Mouse (Mus musculus) embryonic stem cell, embryonic (primary cell): ENCODE data around the gene Ttll3.

ENCODE experiments used
- CTCF ChIA-PET, 4 experiments: fragments of 300-600 bp in 2 of 4; fragments of 350-600 bp in 2 of 4; sonication (Branson Sonifier 250); formaldehyde crosslinking; loops; one replicate each; lab custom pipeline; 2022; ENCODE audit warnings: inconsistent platforms in 2 of 4; lab: Charles Lee
- POLR2A ChIA-PET, 4 experiments: fragments of 300-600 bp in 2 of 4; fragments of 350-600 bp in 2 of 4; sonication (Branson Sonifier 250); formaldehyde crosslinking; loops; one replicate each; lab custom pipeline; 2022; ENCODE audit warnings: antibody characterized with exemption in 4 of 4, inconsistent platforms in 1 of 4; lab: Charles Lee

Ttll3 gene

GRCm38 (mm10) chr6:113394811-113395210, 5.8 kb downstream of the Ttll3 start:
- ChIA-PET CTCF (interaction anchor here (0.6 to 1.9 kb wide), 5 partner anchors 10 to 1044 kb away, joined by 3 to 6 read pairs (median 4); no protein-coding TSS in a partner anchor), POLR2A (interaction anchor here in 2 of 4 experiments (1.0 to 12.1 kb wide), 11 partner anchors 10 to 113 kb away, joined by 3 to 114 read pairs (median 4); partner anchors contain the start of genes Arpc4 (in 1 of the 2), Cpne9 (in 1 of the 2) and Ogg1 (in 1 of the 2))

- ChIA-PET POLR2A (interaction anchor here in 2 of 4 experiments (0.8 to 12.1 kb wide), 11 partner anchors 10 to 114 kb away, joined by 3 to 114 read pairs (median 4); partner anchors contain the start of genes Arpc4 (in 1 of the 2), Cpne9 (in 1 of the 2), Il17rc (in 1 of the 2) and Ogg1 (in 1 of the 2)), CTCF (interaction anchor here in 3 of 4 experiments (0.6 to 1.9 kb wide), 7 partner anchors 11 to 205 kb away, joined by 3 to 6 read pairs (median 4); partner anchors contain the start of gene Fancd2os (in 1 of the 3))
These were observed 6.4 kb downstream of the Ttll3 start for GRCm38 (mm10) chr6:113395501-113395900.

- CTCF ChIA-PET = interaction anchor here in 3 of 4 experiments (0.6 to 1.8 kb wide), 5 partner anchors 11 to 204 kb away, joined by 3 to 5 read pairs (median 4); partner anchors contain the start of gene Fancd2os (in 1 of the 3)
- POLR2A ChIA-PET = interaction anchor here in 2 of 4 experiments (0.7 to 12.1 kb wide), 11 partner anchors 9 to 105 kb away, joined by 3 to 114 read pairs (median 4); partner anchors contain the start of genes Arpc4 (in 1 of the 2) and Il17rc (in 1 of the 2)
These were observed 7.4 kb downstream of the Ttll3 start for GRCm38 (mm10) chr6:113396270-113397030.

- ChIA-PET CTCF (interaction anchor here in 2 of 4 experiments (0.7 to 1.0 kb wide), 2 partner anchors 16 to 92 kb away, joined by 3 to 4 read pairs; no protein-coding TSS in a partner anchor), POLR2A (interaction anchor here in 3 of 4 experiments (0.7 to 11.7 kb wide), 7 partner anchors 9 to 568 kb away, joined by 3 to 114 read pairs (median 5); partner anchors contain the start of genes Emc3 (in 1 of the 3), Fancd2 (in 1 of the 3) and Ttll3 (in 1 of the 3))
These were observed 13.0 kb downstream of the Ttll3 start for GRCm38 (mm10) chr6:113402094-113402493.

- ChIA-PET POLR2A (interaction anchor here in 3 of 4 experiments (0.5 to 11.7 kb wide), 16 partner anchors 8 to 99 kb away, joined by 3 to 114 read pairs (median 3); partner anchors contain the start of genes Rpusd3 (in 2 of the 3), Ogg1 (in 1 of the 3) and Ttll3 (in 1 of the 3)), CTCF (interaction anchor here in 3 of 4 experiments (0.6 to 2.2 kb wide), 7 partner anchors 15 to 573 kb away, joined by 3 to 8 read pairs (median 6); partner anchors contain the start of gene Rpusd3 (in 1 of the 3))
These were observed 15.8 kb downstream of the Ttll3 start for GRCm38 (mm10) chr6:113404649-113405448.

GRCm38 (mm10) chr6:113405483-113405882, 16.4 kb downstream of the Ttll3 start:
- CTCF ChIA-PET = interaction anchor here (0.6 to 2.2 kb wide), 9 partner anchors 11 to 572 kb away, joined by 3 to 8 read pairs (median 4); partner anchors contain the start of gene Rpusd3 (in 1 of the 4)
- POLR2A ChIA-PET = interaction anchor here in 3 of 4 experiments (0.5 to 11.7 kb wide), 12 partner anchors 8 to 38 kb away, joined by 3 to 114 read pairs (median 4); partner anchors contain the start of genes Rpusd3 (in 2 of the 3) and Ttll3 (in 1 of the 3)

GRCm38 (mm10) chr6:113406683-113407082, 17.6 kb downstream of the Ttll3 start:
- ChIA-PET POLR2A (interaction anchor here in 3 of 4 experiments (1.0 to 11.7 kb wide), 11 partner anchors 10 to 80 kb away, joined by 3 to 114 read pairs (median 4); partner anchors contain the start of genes Rpusd3 (in 2 of the 3), Jagn1 (in 1 of the 3), Ogg1 (in 1 of the 3) and Ttll3 (in 1 of the 3)), CTCF (interaction anchor here (0.5 to 2.2 kb wide), 17 partner anchors 12 to 684 kb away, joined by 3 to 12 read pairs (median 4); partner anchors contain the start of genes Cidec (in 1 of the 4), Fancd2os (in 1 of the 4), Rpusd3 (in 1 of the 4) and Ttll3 (in 1 of the 4))

- CTCF ChIA-PET = no interaction called here
- POLR2A ChIA-PET = interaction anchor here in 2 of 4 experiments (0.9 to 11.7 kb wide), 10 partner anchors 8 to 104 kb away, joined by 3 to 114 read pairs (median 5); partner anchors contain the start of genes Jagn1 (in 1 of the 2), Prrt3 (in 1 of the 2), Rpusd3 (in 1 of the 2) and Ttll3 (in 1 of the 2)
These were observed 20.9 kb downstream of the Ttll3 start for GRCm38 (mm10) chr6:113410001-113410400.

GRCm38 (mm10) chr6:113416416-113416815, 27.4 kb downstream of the Ttll3 start:
- POLR2A ChIA-PET = interaction anchor here in 3 of 4 experiments (0.6 to 1.4 kb wide), 4 partner anchors 9 to 222 kb away, joined by 3 to 4 read pairs (median 4); partner anchors contain the start of gene Irak2 (in 1 of the 3)

GRCm38 (mm10) chr6:113418441-113419198, 29.6 kb downstream of the Ttll3 start:
- POLR2A ChIA-PET = interaction anchor here in 3 of 4 experiments (0.6 to 3.4 kb wide), 31 partner anchors 9 to 600 kb away, joined by 3 to 24 read pairs (median 4); partner anchors contain the start of genes Jagn1 (in 2 of the 3), Brpf1 (in 1 of the 3), Cpne9 (in 1 of the 3) and Emc3 (in 1 of the 3)
- CTCF ChIA-PET = interaction anchor here (0.6 to 2.5 kb wide), 6 partner anchors 9 to 23 kb away, joined by 3 to 9 read pairs (median 5); no protein-coding TSS in a partner anchor

More at GRCm38 (mm10) chr6:113416416-113416815, 27.4 kb downstream of the Ttll3 start:
- CTCF ChIA-PET = interaction anchor here in 1 of 4 experiments (0.9 kb wide), 1 partner anchor 11 kb away, joined by 3 read pairs; no protein-coding TSS in a partner anchor

GRCm38 (mm10) chr6:113419199-113419587, 30.1 kb downstream of the Ttll3 start, which contains the start of gene Rpusd3:
Gene Rpusd3, minus strand, starts transcription at chr6:113419340.
- CTCF ChIA-PET = interaction anchor here in 3 of 4 experiments (0.5 to 2.5 kb wide), 8 partner anchors 8 to 75 kb away, joined by 3 to 9 read pairs (median 4); no protein-coding TSS in a partner anchor
- POLR2A ChIA-PET = interaction anchor here in 3 of 4 experiments (0.7 to 3.4 kb wide), 29 partner anchors 9 to 381 kb away, joined by 3 to 24 read pairs (median 4); partner anchors contain the start of genes Jagn1 (in 2 of the 3), Brpf1 (in 1 of the 3), Cpne9 (in 1 of the 3) and Emc3 (in 1 of the 3)

- ChIA-PET POLR2A (interaction anchor here in 2 of 4 experiments (0.7 to 1.6 kb wide), 5 partner anchors 13 to 34 kb away, joined by 3 to 4 read pairs (median 3); partner anchors contain the start of gene Ttll3 (in 1 of the 2)), CTCF (interaction anchor here in 2 of 4 experiments (0.6 to 1.2 kb wide), 4 partner anchors 18 to 238 kb away, joined by 3 to 4 read pairs (median 4); partner anchors contain the start of gene Ttll3 (in 1 of the 2))
These were observed 33.9 kb downstream of the Ttll3 start for GRCm38 (mm10) chr6:113423000-113423399.

- ChIA-PET CTCF (interaction anchor here in 3 of 4 experiments (0.5 to 1.4 kb wide), 15 partner anchors 9 to 386 kb away, joined by 3 to 12 read pairs (median 4); partner anchors contain the start of genes Cidec (in 1 of the 3), Prrt3 (in 1 of the 3) and Ttll3 (in 1 of the 3)), POLR2A (interaction anchor here in 2 of 4 experiments (0.9 to 1.6 kb wide), 7 partner anchors 14 to 57 kb away, joined by 3 to 4 read pairs (median 3); partner anchors contain the start of genes Jagn1 (in 1 of the 2) and Ttll3 (in 1 of the 2))
These were observed 35.1 kb downstream of the Ttll3 start for GRCm38 (mm10) chr6:113424187-113424586.

- POLR2A ChIA-PET = interaction anchor here in 3 of 4 experiments (0.5 to 2.3 kb wide), 11 partner anchors 8 to 388 kb away, joined by 3 to 8 read pairs (median 5); partner anchors contain the start of genes Rpusd3 (in 1 of the 3) and Ttll3 (in 1 of the 3)
- CTCF ChIA-PET = interaction anchor here (0.5 to 1.6 kb wide), 28 partner anchors 8 to 294 kb away, joined by 3 to 12 read pairs (median 4); partner anchors contain the start of genes Rpusd3 (in 3 of the 4), Cidec (in 1 of the 4), Il17rc (in 1 of the 4) and Tatdn2 (in 1 of the 4)
These were observed 37.6 kb downstream of the Ttll3 start for GRCm38 (mm10) chr6:113426696-113427095.
